Mouse (Mus musculus) kidney, adult 2 months (tissue): Measurements from ENCODE around the gene Ppm1h.

Experiments
- CTCF ChIP-seq: fragments of 200-500 bp; conservative IDR thresholded peaks from 2 replicates; pipeline ENCODE4 v1.5.1; 2011; ENCODE audit warnings: low read depth, mild to moderate bottlenecking, control low read depth, low read length, moderate library complexity, mixed read lengths; ENCODE audit not compliant: insufficient read depth, insufficient read length
- POLR2A ChIP-seq: fragments of 200-500 bp; IDR thresholded peaks from one replicate; pipeline ENCODE4 v1.6.1; 2011; ENCODE audit warnings: low read depth, low read length, control low read depth

- TF ChIP-seq CTCF = no peak
- no peak for TF ChIP-seq POLR2A
Observed at GRCm38 (mm10) chr10:122986320-122987225, 308.0 kb downstream of the Ppm1h start.
